Mouse (Mus musculus): Measurements from ENCODE around the gene Muc4.

The Muc4 gene

DNA sequence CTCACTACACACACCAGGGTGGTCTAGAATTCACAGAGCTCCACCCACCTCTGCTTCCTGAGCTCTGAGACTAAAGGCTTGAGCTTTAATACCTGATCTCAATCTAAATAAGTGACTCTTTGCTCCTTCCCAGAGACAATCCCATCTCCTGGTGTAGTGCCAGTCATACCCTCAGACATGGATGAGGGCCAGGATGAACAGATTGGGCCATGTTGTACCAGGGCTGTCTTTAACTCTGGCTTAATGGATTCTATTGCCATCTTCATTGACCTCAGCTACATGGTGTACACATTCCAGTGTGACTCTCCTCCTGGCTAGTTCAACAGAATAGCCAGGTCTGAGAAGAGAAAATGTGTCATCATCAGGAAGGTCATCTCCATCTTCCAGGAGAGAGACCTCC is 9.2 kb upstream of the Muc4 start:
- DNase-seq (ENCODE audit: low spot score) = no peak

- DNase-seq (ENCODE audit: low spot score) = no peak
Observed at GRCm38 (mm10) chr16:32728240-32728639, 7.4 kb upstream of the Muc4 start.

DNA sequence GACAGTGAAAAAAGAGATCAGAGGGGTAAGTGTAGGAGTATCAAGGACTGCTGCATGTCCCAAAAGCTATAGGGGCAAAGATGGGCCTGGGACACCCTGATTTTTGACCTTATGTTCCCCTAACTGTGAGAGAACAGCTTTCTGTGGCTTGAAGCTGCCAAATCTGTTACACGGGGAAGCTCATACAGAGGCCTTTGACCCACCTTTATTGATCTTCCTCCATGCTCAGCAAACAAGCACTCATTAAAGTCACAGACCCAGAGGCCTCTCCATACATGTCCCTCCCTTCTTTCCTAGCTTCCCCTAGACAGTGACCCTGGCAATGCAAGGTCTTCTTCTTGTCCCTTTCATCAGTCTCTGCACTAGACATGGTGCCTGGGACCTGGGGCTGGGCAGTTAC is 7.0 kb upstream of the Muc4 start:
- DNase-seq (ENCODE audit: low spot score) = no peak

- no peak for DNase-seq (ENCODE audit: low spot score)
Observed at GRCm38 (mm10) chr16:32733213-32733612, 2.5 kb upstream of the Muc4 start.

DNA sequence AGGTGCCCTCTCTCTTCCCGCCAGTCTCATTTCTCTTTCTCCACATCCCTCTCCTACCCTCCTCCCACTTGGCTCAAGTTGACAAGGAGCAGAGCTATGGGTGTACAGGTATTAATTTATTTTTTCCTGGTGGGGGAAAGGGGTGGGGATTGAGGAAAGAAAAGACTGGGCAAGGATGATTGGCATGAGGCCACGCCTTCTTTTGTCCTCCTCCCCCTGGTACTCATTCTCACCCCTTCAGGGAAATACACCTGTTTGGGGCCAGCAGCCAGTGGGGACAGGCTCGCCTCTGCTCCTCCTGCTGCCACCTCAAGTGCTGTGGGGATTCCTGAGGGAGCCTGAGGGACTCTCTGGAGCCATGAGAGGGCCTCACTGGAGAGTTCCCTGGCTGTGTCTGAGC is 336 bp downstream of the Muc4 start:
- no peak for DNase-seq (ENCODE audit: low spot score)

DNA sequence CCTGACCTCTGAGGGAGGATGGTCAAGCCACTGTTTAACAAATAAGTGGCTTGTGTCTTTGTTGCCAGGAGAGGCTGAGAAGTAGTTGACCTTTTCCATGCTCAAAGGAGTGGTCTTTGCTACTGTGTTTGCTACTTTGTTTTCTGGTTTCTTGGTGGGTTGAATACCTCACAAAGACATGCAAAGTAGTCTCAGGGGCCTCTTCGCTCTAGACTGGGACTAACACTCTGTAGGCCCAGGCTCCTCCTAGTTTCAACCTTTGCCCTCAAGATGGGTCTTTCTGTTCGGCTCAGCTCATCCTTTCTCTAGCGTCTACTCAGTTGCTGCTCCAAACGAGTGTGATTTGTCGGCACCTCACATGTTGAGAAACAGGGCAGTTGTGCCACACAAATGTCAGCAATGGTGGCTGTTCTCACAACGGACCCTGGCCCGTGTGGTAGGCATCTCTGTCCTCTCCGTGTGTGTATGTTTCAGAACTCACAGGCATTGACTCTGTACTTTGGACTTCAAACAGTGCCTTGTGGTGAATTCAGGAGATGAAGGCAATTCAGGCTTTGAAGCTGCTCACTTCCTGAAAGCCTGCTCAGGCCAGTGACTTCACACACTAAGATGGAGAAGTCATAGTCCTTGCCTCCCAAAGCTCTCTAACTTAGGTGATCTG is 4.4 kb downstream of the Muc4 start:
- DNase-seq (ENCODE audit: low spot score) = no peak

DNA sequence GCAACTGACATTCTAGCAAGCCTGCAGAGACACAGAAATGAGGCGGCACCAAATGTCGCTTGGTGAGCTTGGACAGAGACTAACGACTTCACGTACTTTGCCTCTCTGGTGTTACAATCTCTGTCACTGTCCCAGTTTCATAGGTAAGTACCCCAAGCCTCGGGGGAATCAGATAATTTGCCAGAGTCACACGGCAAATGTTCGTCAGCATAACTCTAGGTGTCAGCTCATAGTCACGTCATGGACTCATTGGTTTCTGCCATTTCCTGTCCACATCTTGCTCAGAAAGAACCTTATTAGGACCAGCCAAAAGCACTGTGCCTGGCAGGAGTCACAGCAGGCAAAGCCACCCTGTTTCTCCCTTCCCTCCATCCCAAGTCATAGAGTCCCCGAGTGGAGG is 5.7 kb downstream of the Muc4 start:
- no peak for DNase-seq (ENCODE audit: low spot score)

DNA sequence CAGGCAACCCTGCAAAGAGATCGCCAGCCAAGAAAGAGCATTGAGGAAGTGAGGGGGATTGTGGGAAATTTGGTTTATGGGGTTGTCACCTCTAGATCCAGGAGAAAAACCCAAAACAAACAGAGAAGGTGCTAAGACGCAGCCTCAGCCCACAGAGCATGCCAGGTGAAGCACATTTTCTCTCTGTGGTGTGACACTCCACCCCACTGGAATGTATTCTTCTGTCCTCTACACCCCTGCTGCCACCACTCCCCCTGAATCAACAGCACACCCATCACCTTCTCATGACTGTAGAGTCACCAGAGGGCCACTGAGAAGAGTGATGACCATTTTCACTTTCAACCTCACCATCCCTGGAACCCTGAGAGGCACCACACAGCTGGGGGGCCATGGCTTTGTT is 7.0 kb downstream of the Muc4 start:
- no peak for DNase-seq (ENCODE audit: low spot score)

DNA sequence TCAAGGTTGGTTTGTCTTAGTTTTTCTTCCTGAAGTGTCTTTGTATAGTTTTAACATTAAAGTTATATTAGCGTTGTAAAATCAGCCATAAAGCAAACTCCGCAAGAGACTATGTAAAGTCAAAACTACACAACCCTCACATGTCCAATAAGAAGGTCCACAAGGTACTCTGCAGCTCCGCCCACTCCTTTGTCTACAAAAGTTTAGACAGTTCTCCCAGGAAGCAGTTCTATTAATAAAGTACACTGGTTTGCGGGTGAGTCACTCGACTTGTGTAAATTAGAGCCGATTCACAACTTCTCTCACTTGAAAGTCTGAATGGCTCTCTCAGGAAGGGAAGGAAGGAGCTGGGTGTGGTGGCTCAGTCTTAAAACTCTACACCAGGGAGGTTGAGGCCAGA is 10.2 kb downstream of the Muc4 start:
- no peak for DNase-seq (ENCODE audit: low spot score)

DNA sequence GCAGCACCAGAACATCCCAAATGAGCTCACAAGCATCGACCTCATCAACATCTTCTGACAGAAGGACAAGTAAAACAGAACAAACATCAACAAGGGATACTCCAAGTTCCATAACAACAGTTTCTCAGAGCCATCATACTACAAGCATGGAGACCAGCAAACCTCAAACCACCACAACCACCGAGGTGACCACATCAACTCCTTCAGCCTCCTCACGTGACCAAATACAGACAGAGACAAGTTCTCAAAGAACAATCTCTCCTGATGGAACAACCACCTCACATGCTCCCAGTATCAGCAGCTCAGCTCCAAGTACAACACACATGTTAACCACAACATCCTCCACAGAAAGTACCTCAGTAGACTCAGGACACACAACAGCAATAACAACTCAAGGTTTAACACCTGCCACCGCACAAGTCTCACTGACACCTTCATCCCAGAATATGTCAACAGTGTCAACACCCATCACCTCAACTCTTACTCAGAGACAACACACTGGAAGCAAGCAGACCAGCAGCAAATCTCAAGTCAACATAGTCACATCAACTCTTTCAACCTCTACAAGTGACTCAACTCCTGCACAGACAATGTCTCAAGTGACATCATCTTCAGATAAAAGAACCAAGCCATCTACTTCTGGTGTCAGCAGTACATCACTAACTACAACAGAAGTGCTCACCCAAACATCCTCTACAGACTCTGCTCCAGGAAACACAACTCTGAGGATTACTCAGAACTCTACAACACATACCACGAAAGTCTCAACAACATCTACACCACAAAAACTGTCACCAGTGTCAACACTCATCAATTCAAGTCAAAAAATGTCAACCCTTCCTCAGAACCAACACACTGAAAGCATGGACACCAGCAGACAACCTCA is 14.8 kb downstream of the Muc4 start:
- no peak for DNase-seq (ENCODE audit: low spot score)

DNA sequence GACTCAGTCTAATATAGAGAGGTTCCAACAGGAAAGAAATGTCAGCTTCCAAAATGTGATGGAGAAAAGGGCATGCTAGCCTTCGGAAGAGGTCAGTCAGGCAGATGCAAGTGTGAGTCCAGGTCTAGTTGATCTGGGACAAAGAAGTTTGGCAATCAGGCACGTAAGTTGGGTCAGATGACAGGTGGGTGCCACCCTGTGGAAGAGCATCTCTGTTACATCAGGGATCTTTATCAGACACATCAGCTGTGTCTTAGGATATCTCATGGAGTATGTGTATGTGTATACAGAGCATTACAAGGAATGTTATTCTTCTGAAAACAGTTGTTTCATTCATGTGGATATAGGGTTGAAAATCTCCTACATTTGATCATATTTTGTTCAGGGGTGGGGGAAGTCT is 28.9 kb downstream of the Muc4 start:
- DNase-seq (ENCODE audit: low spot score) = no peak

- DNase-seq (ENCODE audit: low spot score) = no peak
Observed at GRCm38 (mm10) chr16:32764961-32765360, 29.3 kb downstream of the Muc4 start.

- DNase-seq (ENCODE audit: low spot score) = no peak
Observed at GRCm38 (mm10) chr16:32766904-32767303, 31.2 kb downstream of the Muc4 start.

DNA sequence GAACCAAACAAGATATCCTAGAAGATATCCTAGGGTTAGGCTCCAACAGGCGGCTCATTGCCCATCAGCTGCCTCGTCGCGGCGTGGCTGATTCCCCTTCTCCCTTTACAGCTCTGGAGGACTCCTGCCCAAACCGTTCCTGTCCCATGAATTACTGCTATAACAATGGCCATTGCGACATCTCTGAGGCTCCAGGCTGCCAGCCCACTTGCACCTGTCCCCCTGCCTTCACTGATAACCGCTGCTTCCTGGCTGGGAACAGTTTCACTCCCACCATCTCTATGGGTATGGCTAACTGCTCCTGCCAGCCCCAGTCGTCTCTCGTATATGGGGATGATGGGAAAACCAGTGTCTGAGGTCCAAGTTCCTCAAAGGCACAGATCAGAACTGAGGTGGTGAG is 41.0 kb downstream of the Muc4 start:
- no peak for DNase-seq (ENCODE audit: low spot score)

GRCm38 (mm10) chr16:32778956-32779355 is 43.3 kb downstream of the Muc4 start:
- no peak for DNase-seq (ENCODE audit: low spot score)

DNA sequence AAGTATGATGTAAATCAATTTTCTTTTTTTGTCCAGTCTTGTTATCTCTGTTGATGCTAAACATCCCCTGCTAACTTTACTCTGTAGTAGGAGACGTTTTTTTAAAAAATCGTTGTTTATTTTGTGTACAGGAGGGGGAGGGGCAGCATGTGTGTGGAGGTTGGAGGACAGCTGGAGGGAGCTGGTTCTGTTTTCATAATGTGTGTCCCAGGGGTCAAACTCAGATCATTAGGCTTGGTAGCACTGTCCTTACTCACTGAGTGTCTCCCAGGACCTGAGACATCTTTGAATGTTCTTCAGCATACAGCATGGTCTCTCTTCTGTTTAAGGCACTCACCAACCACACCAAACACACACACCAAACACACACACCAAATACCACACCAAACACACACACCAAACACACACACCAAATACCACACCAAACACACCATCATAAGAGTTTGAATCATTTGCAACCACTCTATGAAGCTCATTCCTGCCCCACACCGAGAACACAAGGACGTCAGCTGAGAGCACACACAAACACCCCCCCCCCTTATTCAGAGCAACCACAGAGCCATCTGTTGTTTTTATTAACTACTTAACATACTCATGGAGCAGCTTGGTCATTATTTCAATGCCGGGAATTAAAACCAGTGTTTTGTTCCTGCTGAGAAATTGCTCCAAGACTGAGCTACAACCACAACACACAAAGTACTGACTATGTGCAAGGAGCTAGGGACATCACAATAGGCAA is 47.8 kb downstream of the Muc4 start:
- no peak for DNase-seq (ENCODE audit: low spot score)

DNA sequence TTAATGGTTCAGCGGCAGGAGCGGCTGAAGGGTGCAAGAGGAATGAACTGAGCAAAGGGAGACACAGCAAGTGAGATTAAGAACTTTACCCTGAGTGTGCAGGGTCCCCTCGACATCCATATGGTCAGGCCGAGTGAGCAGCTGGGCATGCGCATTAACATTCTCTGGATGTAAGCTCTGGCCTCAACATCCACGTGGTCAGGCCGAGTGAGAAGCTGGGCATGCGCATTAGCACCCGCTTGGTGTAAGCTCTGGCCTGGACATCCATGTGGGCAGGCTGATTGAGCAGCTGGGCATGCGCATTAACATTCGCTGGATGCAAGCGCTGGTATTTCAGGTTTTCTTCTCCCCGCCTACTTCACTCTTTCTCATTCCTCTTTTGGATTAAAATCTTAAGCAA is 49.2 kb downstream of the Muc4 start:
- DNase-seq (ENCODE audit: low spot score) = no peak

DNA sequence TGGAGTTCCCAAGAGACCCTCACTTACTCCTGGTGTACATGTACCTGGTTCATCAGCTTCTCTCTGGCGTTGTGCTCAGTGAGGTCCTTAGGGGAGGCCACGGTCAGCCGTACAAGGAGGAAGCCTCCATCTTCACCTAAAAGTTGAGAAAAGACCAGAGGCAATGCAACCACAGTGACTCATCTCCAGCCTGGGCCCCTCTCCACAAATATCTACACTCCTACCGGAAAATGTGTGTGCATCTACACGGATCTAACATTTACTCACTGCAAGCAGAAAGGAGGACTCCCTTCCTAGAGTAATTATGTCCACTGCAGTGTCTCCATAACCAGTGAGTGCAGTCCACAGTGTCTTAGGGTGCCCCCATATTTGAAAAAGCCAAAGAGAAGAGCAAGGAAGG is 54.4 kb downstream of the Muc4 start:
- DNase-seq (ENCODE audit: low spot score) = no peak

- DNase-seq (ENCODE audit: low spot score) = no peak
Observed at GRCm38 (mm10) chr16:32795177-32795576, 59.5 kb downstream of the Muc4 start.

- no peak for DNase-seq (ENCODE audit: low spot score)
Observed at GRCm38 (mm10) chr16:32796676-32797425, 61.2 kb downstream of the Muc4 start.

DNA sequence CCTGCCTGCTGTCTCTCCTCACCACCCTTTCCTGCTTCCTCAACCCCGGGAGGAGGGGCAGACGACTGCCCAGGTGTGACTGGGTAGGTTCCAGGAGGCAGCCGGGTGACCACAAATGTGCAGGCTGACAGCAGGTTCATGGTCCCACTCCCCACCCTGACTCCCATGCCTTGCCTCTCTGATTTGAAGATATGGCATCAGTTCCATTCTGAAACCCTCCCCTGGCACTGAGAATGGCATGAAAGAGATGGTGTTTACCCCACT is 61.7 kb downstream of the Muc4 start, which contains the start of gene Muc20:
Gene Muc20, minus strand, starts transcription at position 10 of the 264 bp plus-strand sequence.
- DNase-seq (ENCODE audit: low spot score) = no peak

GRCm38 (mm10) chr16:32803252-32803853 is 67.7 kb downstream of the Muc4 start:
- DNase-seq (ENCODE audit: low spot score) = no peak

All from c-Kit-positive CD71-positive TER-119-positive erythroid progenitor cells, embryonic 14.5 days (primary cell).